In the genomic region with DNA sequence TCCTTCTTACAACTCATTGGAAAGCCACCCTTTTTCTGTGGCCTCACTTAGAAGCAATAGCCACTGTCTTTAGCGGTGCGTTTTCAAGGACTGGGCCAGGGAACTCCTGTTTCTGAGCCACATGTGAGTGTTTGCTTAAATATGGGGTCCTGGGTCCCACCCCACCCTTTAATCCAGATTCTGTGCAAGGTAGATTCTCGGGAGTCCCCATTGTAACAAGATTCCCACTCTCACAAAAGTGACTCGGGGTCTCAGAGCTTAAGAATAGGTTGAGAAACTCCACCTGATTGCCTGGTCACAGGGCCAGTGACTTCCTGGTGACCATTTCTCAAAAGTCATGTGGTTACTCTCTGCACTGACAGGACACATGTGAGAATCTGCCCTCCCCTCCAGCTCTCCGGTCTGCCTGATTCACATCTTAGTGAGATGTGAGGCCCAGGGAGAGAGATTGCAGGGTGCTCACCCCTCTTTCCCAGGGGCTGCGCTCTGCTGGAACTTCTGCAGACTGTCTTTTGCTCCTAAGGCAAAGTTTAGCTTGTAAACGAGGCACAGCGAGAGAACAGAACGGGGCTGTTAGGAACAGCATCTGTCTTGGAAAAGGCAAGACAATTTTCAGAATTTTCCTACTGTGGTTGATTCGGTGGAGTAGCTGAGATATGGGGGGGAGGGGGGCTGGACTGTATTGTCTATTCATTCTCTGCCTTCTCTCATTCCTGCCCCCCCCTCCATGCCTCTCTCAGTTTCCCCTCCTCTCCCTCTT, we compare ENCODE assay signal across 11 mouse cellular contexts.
DNase-seq lines count a peak whose midpoint lies in the region; ATAC-seq and TF ChIP-seq lines count a peak whose summit lies in the region.
"Had no signal": no experiment of that assay in that cellular context is flagged by ENCODE, and none has a peak within 500 bp of the region (broad histone marks: within the 10 kb centered on the region; RNA-seq: fewer than 3 reads in every experiment).

No protein-coding gene starts in this region.

- TF ChIP-seq CTCF in hindbrain, postnatal 0 days (IDR thresholded peaks at IDR 0.05; ENCODE audit: low read depth), result no peak

- no peaks in the 10 kb centered on the region for H3K9me3 ChIP-seq in forebrain, embryonic 11.5 days (ENCODE audit: control insufficient read depth, low read length)
- H3K9me3 ChIP-seq in hindbrain, postnatal 0 days (ENCODE audit: low read length), result no peaks in the 10 kb centered on the region
- no peaks in the 10 kb centered on the region for H3K9me3 ChIP-seq in neural tube, embryonic 14.5 days (ENCODE audit: control insufficient read depth, low read length)

- WGBS in forebrain, embryonic 11.5 days, result 11% methylated on average over 10 of the region's 10 CpGs
- 16% methylated on average over 10 of the region's 10 CpGs for WGBS in hindbrain, postnatal 0 days
- 10% methylated on average over 10 of the region's 10 CpGs for WGBS in neural tube, embryonic 14.5 days

- H3K27me3 ChIP-seq in forebrain, embryonic 11.5 days (ENCODE audit: control insufficient read depth, insufficient read depth, low read length), result no peaks in the 10 kb centered on the region
- no peaks in the 10 kb centered on the region for H3K27me3 ChIP-seq in hindbrain, postnatal 0 days (ENCODE audit: insufficient read depth, low read length)
- H3K27me3 ChIP-seq in neural tube, embryonic 14.5 days (ENCODE audit: control insufficient read depth, insufficient read depth, low read length), result no peaks in the 10 kb centered on the region

- H3K36me3 ChIP-seq in forebrain, embryonic 11.5 days (ENCODE audit: control insufficient read depth, insufficient read depth, low read length), result no peaks in the 10 kb centered on the region
- no peaks in the 10 kb centered on the region for H3K36me3 ChIP-seq in hindbrain, postnatal 0 days (ENCODE audit: insufficient read depth, low read length)
- H3K36me3 ChIP-seq in neural tube, embryonic 14.5 days (ENCODE audit: control insufficient read depth, insufficient read depth, low read length), result no peaks in the 10 kb centered on the region

- peak; percentile 47 for ATAC-seq in forebrain, embryonic 11.5 days (replicated peaks; ENCODE audit: low FRiP score)
- 0 out of 2 replicates have a peak, but pooled peaks have one; percentile 19 for ATAC-seq in hindbrain, postnatal 0 days
- peak; percentile 12; the same call in 1 of the 2 replicates for ATAC-seq in neural tube, embryonic 14.5 days (ENCODE audit: low read depth)
- ATAC-seq in megakaryocyte progenitor cell, adult 5-6 weeks (replicated peaks; ENCODE audit: poor library complexity), result no peak

- peaks cover 7% of the 10 kb centered on the region for H3K4me1 ChIP-seq in forebrain, embryonic 11.5 days (replicated peaks; ENCODE audit: control insufficient read depth, insufficient read depth, low read length)
- peaks cover 13% of the 10 kb centered on the region for H3K4me1 ChIP-seq in hindbrain, postnatal 0 days (ENCODE audit: insufficient read depth, low read length)
- H3K4me1 ChIP-seq in neural tube, embryonic 14.5 days (ENCODE audit: control insufficient read depth, insufficient read depth, low read length), result peaks cover 11% of the 10 kb centered on the region; the same call in 1 of the 2 replicates

- H3K4me3 ChIP-seq in forebrain, embryonic 11.5 days (ENCODE audit: low read depth, low read length), result no peak overlapping the region
- H3K4me3 ChIP-seq in hindbrain, postnatal 0 days (ENCODE audit: low read length), result no peak overlapping the region
- H3K4me3 ChIP-seq in neural tube, embryonic 14.5 days (ENCODE audit: low read depth, low read length), result no peak overlapping the region

- peak; percentile 51 for DNase-seq in retina, postnatal 1 day
- no peak for DNase-seq in retina, embryonic 14.5 days (ENCODE audit: low spot score)
- no peak for DNase-seq in forebrain, embryonic 11.5 days (ENCODE audit: low spot score)
- peak; percentile 12 for DNase-seq in hindbrain, postnatal 0 days (ENCODE audit: low spot score)
- DNase-seq in ovary, postnatal 10 days (ENCODE audit: low spot score), result no peak
- DNase-seq in left cerebral cortex, postnatal 36 days (ENCODE audit: low spot score in 2 of 2), result no peak
- DNase-seq: heart, postnatal 4 days; kidney, postnatal 4 days; thymus, postnatal 14 days had no signal

- H3K9ac ChIP-seq in forebrain, embryonic 11.5 days (ENCODE audit: low read length), result peak overlapping the region; percentile 46; the same call in 1 of the 2 replicates
- H3K9ac ChIP-seq in hindbrain, postnatal 0 days (replicated peaks; ENCODE audit: low read length), result no peak overlapping the region
- no peak overlapping the region for H3K9ac ChIP-seq in neural tube, embryonic 14.5 days (replicated peaks; ENCODE audit: low read depth, low read length)

- peak overlapping the region; percentile 8; the same call in 1 of the 2 replicates for H3K4me2 ChIP-seq in forebrain, embryonic 11.5 days (ENCODE audit: low read depth, low read length, severe bottlenecking)
- H3K4me2 ChIP-seq in hindbrain, postnatal 0 days (ENCODE audit: low read depth, low read length), result no peak overlapping the region
- H3K4me2 ChIP-seq in neural tube, embryonic 14.5 days (ENCODE audit: low read depth, low read length), result no peak overlapping the region

- peak overlapping the region; percentile 60; the same call in 1 of the 2 replicates for H3K27ac ChIP-seq in forebrain, embryonic 11.5 days (ENCODE audit: low read depth, low read length)
- H3K27ac ChIP-seq in hindbrain, postnatal 0 days, result no peak overlapping the region
- no peak overlapping the region for H3K27ac ChIP-seq in neural tube, embryonic 14.5 days (ENCODE audit: low read depth, low read length)

- intact Hi-C loops in left cerebral cortex, postnatal 36 days (cut with DNase I), result no loop called here

Comparison
In these comparisons a context has a peak if more than half of its experiments do, and no peak if none do; other contexts are left out.
1. DNase-seq: peak in retina, postnatal 1 day (single experiment) and hindbrain, postnatal 0 days (single experiment); none in retina, embryonic 14.5 days (single experiment), forebrain, embryonic 11.5 days (single experiment), ovary, postnatal 10 days (single experiment) and left cerebral cortex, postnatal 36 days (0 of 2).